Mouse (Mus musculus) C2C12 (cell line): ENCODE data around the gene S100a10.

Source experiments
- CTCF ChIP-seq: IDR thresholded peaks from one replicate; pipeline ENCODE4 v1.5.1; 2011; ENCODE audit not compliant: control insufficient read depth, insufficient read depth, insufficient read length
- MAX ChIP-seq: IDR thresholded peaks from one replicate; pipeline ENCODE4 v1.6.1; 2011; ENCODE audit warnings: mild to moderate bottlenecking, control low read depth
- MYOD1 ChIP-seq: IDR thresholded peaks from one replicate; pipeline ENCODE4 v1.6.1; 2011; ENCODE audit warnings: low read depth; ENCODE audit not compliant: control insufficient read depth, insufficient read length

DNA sequence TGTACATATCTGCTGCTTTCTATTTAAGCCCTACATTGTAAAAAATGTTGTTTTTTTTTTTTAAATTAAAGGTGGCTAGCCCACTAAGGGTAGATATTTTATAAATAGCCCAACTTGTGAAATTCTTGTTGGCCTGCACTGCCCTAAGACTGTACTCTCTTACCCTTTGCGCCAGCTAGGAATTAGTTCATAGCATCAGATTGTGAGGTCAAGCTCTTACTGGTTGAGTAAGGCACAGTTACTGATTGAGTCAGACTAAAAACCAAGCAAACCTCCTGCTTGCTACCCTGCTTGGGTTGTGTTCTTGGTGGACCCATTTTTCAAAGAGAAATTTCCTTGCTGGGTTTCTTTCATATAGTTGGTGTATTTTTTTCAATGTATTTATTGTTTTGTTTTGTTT, 43.1 kb upstream of the S100a10 start:
- TF ChIP-seq MYOD1, result no peak
- no peak for TF ChIP-seq CTCF
- no peak for TF ChIP-seq MAX
